In the genomic region with DNA sequence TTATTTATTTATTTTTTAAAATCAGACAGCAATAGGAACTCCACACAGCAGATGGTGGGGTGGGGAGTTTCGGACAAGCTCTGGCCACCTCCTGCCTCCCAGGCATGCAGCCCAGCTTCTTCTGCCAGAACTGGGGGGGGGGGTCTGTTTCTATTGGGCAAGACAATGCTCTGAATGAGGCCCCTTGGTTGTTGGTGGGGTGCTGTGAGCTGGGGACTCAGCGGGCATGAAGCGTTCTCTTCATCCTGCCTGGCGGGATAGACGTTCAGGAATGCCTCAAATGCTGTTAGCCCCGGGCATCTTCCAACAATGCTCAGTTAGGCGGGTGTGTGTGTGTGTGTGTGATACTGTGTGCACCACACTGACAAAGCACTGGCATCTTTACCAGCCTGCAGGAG, we compare ENCODE assay signal across 12 mouse cellular contexts.
DNase-seq lines count a peak whose midpoint lies in the region; ATAC-seq lines count a peak whose summit lies in the region.
"Had no signal": no experiment of that assay in that cellular context is flagged by ENCODE, and none has a peak within 500 bp of the region (broad histone marks: within the 10 kb centered on the region; RNA-seq: fewer than 3 reads in every experiment).

No protein-coding gene starts in this region.

- peaks cover 23% of the 10 kb centered on the region for H3K4me1 ChIP-seq in lung, embryonic 15.5 days
- H3K4me1 ChIP-seq in forebrain, embryonic 11.5 days (replicated peaks; ENCODE audit: control insufficient read depth, insufficient read depth, low read length) = peaks cover 6% of the 10 kb centered on the region; the same call in 1 of the 2 replicates
- no peaks in the 10 kb centered on the region for H3K4me1 ChIP-seq in heart, embryonic 11.5 days (ENCODE audit: control insufficient read depth, insufficient read depth, low read length)
- H3K4me1 ChIP-seq in heart, embryonic 10.5 days = no peaks in the 10 kb centered on the region

- 66% methylated on average over 7 of the region's 7 CpGs for WGBS in lung, embryonic 15.5 days
- WGBS in forebrain, embryonic 11.5 days = 35% methylated on average over 7 of the region's 7 CpGs
- 73% methylated on average over 7 of the region's 7 CpGs for WGBS in heart, embryonic 11.5 days (ENCODE audit: insufficient replicate concordance)
- WGBS in heart, embryonic 10.5 days = 76% methylated on average over 7 of the region's 7 CpGs

- ATAC-seq in lung, embryonic 15.5 days (ENCODE audit: borderline replicate concordance, extremely low read depth, low FRiP score, low TSS enrichment) = peak; percentile 80; the same call in 1 of the 2 replicates
- ATAC-seq in forebrain, embryonic 11.5 days (replicated peaks; ENCODE audit: low FRiP score) = peak; percentile 56; the same call in 1 of the 2 replicates
- ATAC-seq in heart, embryonic 11.5 days (replicated peaks; ENCODE audit: insufficient number of reproducible peaks, low FRiP score, low TSS enrichment) = no peak

- no peaks in the 10 kb centered on the region for H3K27me3 ChIP-seq in lung, embryonic 15.5 days
- H3K27me3 ChIP-seq in forebrain, embryonic 11.5 days (ENCODE audit: control insufficient read depth, insufficient read depth, low read length) = no peaks in the 10 kb centered on the region
- H3K27me3 ChIP-seq in heart, embryonic 11.5 days (ENCODE audit: control insufficient read depth, insufficient read depth, low read length) = no peaks in the 10 kb centered on the region
- H3K27me3 ChIP-seq in heart, embryonic 10.5 days (ENCODE audit: insufficient read depth, poor library complexity, severe bottlenecking) = peaks cover 13% of the 10 kb centered on the region

- H3K9me3 ChIP-seq in lung, embryonic 15.5 days = no peaks in the 10 kb centered on the region
- H3K9me3 ChIP-seq in forebrain, embryonic 11.5 days (ENCODE audit: control insufficient read depth, low read length) = no peaks in the 10 kb centered on the region
- H3K9me3 ChIP-seq in heart, embryonic 11.5 days (replicated peaks; ENCODE audit: control insufficient read depth, low read length) = no peaks in the 10 kb centered on the region
- no peaks in the 10 kb centered on the region for H3K9me3 ChIP-seq in heart, embryonic 10.5 days

- no peak overlapping the region for H3K9ac ChIP-seq in lung, embryonic 15.5 days
- no peak overlapping the region for H3K9ac ChIP-seq in forebrain, embryonic 11.5 days (ENCODE audit: low read length)
- H3K9ac ChIP-seq in heart, embryonic 11.5 days (ENCODE audit: low read depth, low read length) = no peak overlapping the region

- peak overlapping the region; percentile 61 for H3K27ac ChIP-seq in lung, embryonic 15.5 days
- H3K27ac ChIP-seq in forebrain, embryonic 11.5 days (ENCODE audit: low read depth, low read length) = no peak overlapping the region
- H3K27ac ChIP-seq in heart, embryonic 11.5 days (ENCODE audit: low read depth, low read length) = no peak overlapping the region
- no peak overlapping the region for H3K27ac ChIP-seq in heart, embryonic 10.5 days

- H3K36me3 ChIP-seq in lung, embryonic 15.5 days = no peaks in the 10 kb centered on the region
- H3K36me3 ChIP-seq in forebrain, embryonic 11.5 days (ENCODE audit: control insufficient read depth, insufficient read depth, low read length) = no peaks in the 10 kb centered on the region
- no peaks in the 10 kb centered on the region for H3K36me3 ChIP-seq in heart, embryonic 11.5 days (ENCODE audit: control insufficient read depth, insufficient read depth, low read length)
- no peaks in the 10 kb centered on the region for H3K36me3 ChIP-seq in heart, embryonic 10.5 days

- DNase-seq in lung, postnatal 14 days = no peak
- peak; percentile 55 for DNase-seq in cerebellum, adult 11-12 months
- no peak for DNase-seq in forebrain, embryonic 11.5 days (ENCODE audit: low spot score)
- peak; percentile 31 for DNase-seq in mesoderm, embryonic 11.5 days (ENCODE audit: low read depth, low spot score)
- DNase-seq in urinary bladder, postnatal 14 days (ENCODE audit: low spot score) = no peak
- DNase-seq in heart, embryonic 10.5 days (ENCODE audit: low spot score) = no peak
- DNase-seq: adrenal gland, postnatal 14 days; kidney, postnatal 10 days; right cerebral cortex, adult 18-20 months; thymus, postnatal 14 days had no signal

- no peak overlapping the region for H3K4me2 ChIP-seq in lung, embryonic 15.5 days
- H3K4me2 ChIP-seq in forebrain, embryonic 11.5 days (ENCODE audit: low read depth, low read length, severe bottlenecking) = no peak overlapping the region
- H3K4me2 ChIP-seq in heart, embryonic 11.5 days = no peak overlapping the region

- no peak overlapping the region for H3K4me3 ChIP-seq in lung, embryonic 15.5 days
- H3K4me3 ChIP-seq in forebrain, embryonic 11.5 days (ENCODE audit: low read depth, low read length) = no peak overlapping the region
- no peak overlapping the region for H3K4me3 ChIP-seq in heart, embryonic 11.5 days (ENCODE audit: low read depth, low read length)
- H3K4me3 ChIP-seq in heart, embryonic 10.5 days = no peak overlapping the region

Comparison
In these comparisons a context has a peak if more than half of its experiments do, and no peak if none do; other contexts are left out.
1. DNase-seq: peak in cerebellum, adult 11-12 months (single experiment) and mesoderm, embryonic 11.5 days (single experiment); none in lung, postnatal 14 days (single experiment), forebrain, embryonic 11.5 days (single experiment), urinary bladder, postnatal 14 days (single experiment) and heart, embryonic 10.5 days (single experiment).